Mouse (Mus musculus): ENCODE data around the gene Tmcc2.

DNA sequence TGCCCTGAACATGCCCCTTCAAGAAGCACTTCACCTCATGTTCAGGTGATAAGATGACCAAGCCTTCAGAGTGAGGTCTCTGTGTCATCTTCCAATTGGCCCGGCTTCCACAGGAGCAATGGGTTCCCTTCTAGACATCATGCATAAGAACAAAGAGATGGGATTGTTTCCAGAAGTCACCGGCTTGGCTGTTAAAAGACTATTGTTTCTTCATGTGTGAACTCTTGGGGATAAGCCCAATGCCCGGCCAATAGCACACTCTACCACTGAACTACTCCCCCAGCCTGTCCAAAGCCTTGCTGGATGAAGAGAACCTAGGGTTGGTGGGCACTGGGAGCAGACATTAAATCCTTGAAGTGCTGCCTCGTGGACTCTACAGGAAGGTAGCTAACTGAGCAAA lies 45.6 kb downstream of the Tmcc2 start:
- TF ChIP-seq EP300 (IDR thresholded peaks at IDR 0.05; ENCODE audit: low read depth in 1 of 2, low read length in 2 of 2) (no peak), POLR2AphosphoS5 (IDR thresholded peaks at IDR 0.05; ENCODE audit: borderline replicate concordance, low read depth, low read length) (no peak), E2F4 (IDR thresholded peaks at IDR 0.05; ENCODE audit: borderline replicate concordance, low read depth, low read length) (no peak), TCF12 (IDR thresholded peaks at IDR 0.05; ENCODE audit: low read depth, low read length) (no peak), POLR2A (IDR thresholded peaks at IDR 0.05; ENCODE audit: control insufficient read depth in 1 of 2, insufficient read depth in 1 of 2, low read depth in 1 of 2, low read length in 2 of 2, poor library complexity in 1 of 2) (no peak), CTCF (IDR thresholded peaks at IDR 0.05 in 2 of 3, conservative IDR thresholded peaks at IDR 0.05 in 1 of 3; ENCODE audit: control insufficient read depth in 1 of 3, insufficient read depth in 1 of 3, low read depth in 2 of 3, low read length in 3 of 3, poor library complexity in 1 of 3, severe bottlenecking in 1 of 3) (no peak), SMC3 (IDR thresholded peaks at IDR 0.05; ENCODE audit: low read depth, low read length) (no peak), ZC3H11A (IDR thresholded peaks at IDR 0.05; ENCODE audit: low read depth, low read length) (no peak), GABPA (IDR thresholded peaks at IDR 0.05; ENCODE audit: low read depth, low read length) (no peak), MYB (IDR thresholded peaks at IDR 0.05; ENCODE audit: low read depth, low read length) (no peak)

All from MEL (cell line).